8 mouse cellular contexts compared by ENCODE assay signal in genomic region chr10:80350292-80350691, GRCm38 (mm10). TPM values are rescaled to one million over a fixed set of nuclear protein-coding genes. Genes with fewer than 3 reads are reported as not detected.
DNase-seq lines count a peak whose midpoint lies in the region; ATAC-seq and TF ChIP-seq lines count a peak whose summit lies in the region.

No protein-coding gene starts in this region.

- no peak overlapping the region for H3K4me2 ChIP-seq in heart, embryonic 15.5 days
- H3K4me2 ChIP-seq in liver, embryonic 16.5 days (ENCODE audit: low read depth, low read length), result no peak overlapping the region
- no peak overlapping the region for H3K4me2 ChIP-seq in neural tube, embryonic 13.5 days

- peaks cover 97% of the 10 kb centered on the region for H3K27me3 ChIP-seq in heart, embryonic 15.5 days
- peaks cover 69% of the 10 kb centered on the region for H3K27me3 ChIP-seq in liver, embryonic 16.5 days (ENCODE audit: control insufficient read depth, insufficient read depth, low read depth, low read length)
- H3K27me3 ChIP-seq in neural tube, embryonic 13.5 days, result peaks cover 99% of the 10 kb centered on the region
- no peaks in the 10 kb centered on the region for H3K27me3 ChIP-seq in testis, adult 2 months (ENCODE audit: control insufficient read depth, insufficient read depth, low read length)

- H3K4me1 ChIP-seq in heart, embryonic 15.5 days (replicated peaks), result peaks cover 24% of the 10 kb centered on the region
- peaks cover 23% of the 10 kb centered on the region for H3K4me1 ChIP-seq in liver, embryonic 16.5 days (ENCODE audit: control insufficient read depth, low read depth, low read length)
- peaks cover 20% of the 10 kb centered on the region for H3K4me1 ChIP-seq in neural tube, embryonic 13.5 days (replicated peaks)
- H3K4me1 ChIP-seq in testis, adult 2 months (ENCODE audit: control insufficient read depth, insufficient read depth, low read length), result peaks cover 14% of the 10 kb centered on the region

- ATAC-seq in heart, embryonic 15.5 days (replicated peaks; ENCODE audit: insufficient number of reproducible peaks, insufficient read depth, low FRiP score, low read depth), result peak; percentile 73
- peak; percentile 66 for ATAC-seq in liver, embryonic 16.5 days (ENCODE audit: low read depth)
- peak; percentile 80 for ATAC-seq in neural tube, embryonic 13.5 days (ENCODE audit: low read depth)

- no peak overlapping the region for H3K27ac ChIP-seq in heart, embryonic 15.5 days
- no peak overlapping the region for H3K27ac ChIP-seq in liver, embryonic 16.5 days (ENCODE audit: low read length)
- no peak overlapping the region for H3K27ac ChIP-seq in neural tube, embryonic 13.5 days (replicated peaks)
- H3K27ac ChIP-seq in testis, adult 2 months (ENCODE audit: control insufficient read depth, insufficient read depth, low read depth, low read length), result no peak overlapping the region

- DNase-seq in CD8-positive naive resting alpha-beta T cell, adult 2 months (ENCODE audit: low read depth in 2 of 2, low spot score in 2 of 2), result peak; percentile 81 to 86
- peak; percentile 70 for DNase-seq in c-Kit-negative CD71-positive TER-119-positive erythroid progenitor cells, embryonic 14.5 days (ENCODE audit: low read depth, low spot score)
- DNase-seq in fibroblast of lung, adult 2 months (ENCODE audit: low read depth), result peak; percentile 48
- DNase-seq in kidney, postnatal 10 days, result peak; percentile 94

- peak; percentile 93 for TF ChIP-seq CTCF in testis, adult 2 months (IDR thresholded peaks at IDR 0.05; ENCODE audit: control insufficient read depth, insufficient read depth, insufficient replicate concordance, low read depth, low read length)

- H3K9ac ChIP-seq in heart, embryonic 15.5 days, result no peak overlapping the region
- H3K9ac ChIP-seq in liver, embryonic 16.5 days (ENCODE audit: low read depth, low read length), result no peak overlapping the region
- no peak overlapping the region for H3K9ac ChIP-seq in neural tube, embryonic 13.5 days

- TF ChIP-seq POLR2A in testis, adult 2 months (IDR thresholded peaks at IDR 0.05; ENCODE audit: control insufficient read depth, low read depth, low read length), result no peak

- H3K9me3 ChIP-seq in heart, embryonic 15.5 days (replicated peaks), result no peaks in the 10 kb centered on the region
- H3K9me3 ChIP-seq in liver, embryonic 16.5 days (replicated peaks; ENCODE audit: control insufficient read depth, low read length), result no peaks in the 10 kb centered on the region
- H3K9me3 ChIP-seq in neural tube, embryonic 13.5 days, result no peaks in the 10 kb centered on the region

- WGBS in heart, embryonic 15.5 days, result 4% methylated on average over 7 of the region's 7 CpGs
- WGBS in liver, embryonic 16.5 days (ENCODE audit: insufficient replicate concordance), result 1% methylated on average over 7 of the region's 7 CpGs
- WGBS in neural tube, embryonic 13.5 days, result 5% methylated on average over 7 of the region's 7 CpGs

- H3K4me3 ChIP-seq in heart, embryonic 15.5 days, result no peak overlapping the region
- H3K4me3 ChIP-seq in liver, embryonic 16.5 days (ENCODE audit: low read depth, low read length), result no peak overlapping the region
- no peak overlapping the region for H3K4me3 ChIP-seq in neural tube, embryonic 13.5 days
- no peak overlapping the region for H3K4me3 ChIP-seq in testis, adult 2 months (ENCODE audit: control insufficient read depth, low read depth, low read length)

- H3K36me3 ChIP-seq in heart, embryonic 15.5 days, result no peaks in the 10 kb centered on the region
- H3K36me3 ChIP-seq in liver, embryonic 16.5 days (ENCODE audit: control insufficient read depth, insufficient read depth), result no peaks in the 10 kb centered on the region
- H3K36me3 ChIP-seq in neural tube, embryonic 13.5 days, result no peaks in the 10 kb centered on the region
- no peaks in the 10 kb centered on the region for H3K36me3 ChIP-seq in testis, adult 2 months (ENCODE audit: control insufficient read depth, insufficient read depth, low read length)

RNA-seq across cellular contexts. Expression of gene Adamtsl5, which starts 2.1 kb away (rescaled TPM):
- polyA plus RNA-seq in heart, embryonic 15.5 days (2015; fragmentation: Nextera tagmentation; extraction: Ambion mirVana), result 10.9 and 12.7 TPM in 2 replicates
- polyA plus RNA-seq in liver, embryonic 16.5 days (2015; fragmentation: Nextera tagmentation; extraction: Ambion mirVana), result 2.2 and 3.4 TPM in 2 replicates
- 1.6 and 1.8 TPM in 2 replicates for polyA plus RNA-seq in neural tube, embryonic 13.5 days (2015; fragmentation: Nextera tagmentation; extraction: Ambion mirVana)
- 3.3 and 4.1 TPM in 2 replicates for polyA plus RNA-seq in testis, adult 2 months (2012; rRNA removed)

RNA-seq across cellular contexts. Expression of gene Plk5, which starts 6.0 kb away (rescaled TPM):
- polyA plus RNA-seq in heart, embryonic 15.5 days (2015; fragmentation: Nextera tagmentation; extraction: Ambion mirVana), result 0.06 and 0.09 TPM in 2 replicates
- 0.05 and 0.18 TPM in 2 replicates for polyA plus RNA-seq in liver, embryonic 16.5 days (2015; fragmentation: Nextera tagmentation; extraction: Ambion mirVana)
- 1.0 and 1.5 TPM in 2 replicates for polyA plus RNA-seq in neural tube, embryonic 13.5 days (2015; fragmentation: Nextera tagmentation; extraction: Ambion mirVana)
- 1.3 and 1.7 TPM in 2 replicates for polyA plus RNA-seq in testis, adult 2 months (2012; rRNA removed)

RNA-seq across cellular contexts. Expression of gene Reep6, which starts 20.5 kb away (rescaled TPM):
- 1.6 and 3.4 TPM in 2 replicates for polyA plus RNA-seq in heart, embryonic 15.5 days (2015; fragmentation: Nextera tagmentation; extraction: Ambion mirVana)
- 83.9 and 102 TPM in 2 replicates for polyA plus RNA-seq in liver, embryonic 16.5 days (2015; fragmentation: Nextera tagmentation; extraction: Ambion mirVana)
- 3.3 and 4.5 TPM in 2 replicates for polyA plus RNA-seq in neural tube, embryonic 13.5 days (2015; fragmentation: Nextera tagmentation; extraction: Ambion mirVana)
- polyA plus RNA-seq in testis, adult 2 months (2012; rRNA removed), result 698 and 732 TPM in 2 replicates

RNA-seq across cellular contexts. Expression of gene Pcsk4, which starts 21.0 kb away (rescaled TPM):
- 1.3 and 1.5 TPM in 2 replicates for polyA plus RNA-seq in heart, embryonic 15.5 days (2015; fragmentation: Nextera tagmentation; extraction: Ambion mirVana)
- polyA plus RNA-seq in liver, embryonic 16.5 days (2015; fragmentation: Nextera tagmentation; extraction: Ambion mirVana), result 3.5 and 4.0 TPM in 2 replicates
- 2.9 and 3.6 TPM in 2 replicates for polyA plus RNA-seq in neural tube, embryonic 13.5 days (2015; fragmentation: Nextera tagmentation; extraction: Ambion mirVana)
- 324 and 326 TPM in 2 replicates for polyA plus RNA-seq in testis, adult 2 months (2012; rRNA removed)

RNA-seq across cellular contexts. Expression of gene 2310011J03Rik, which starts 30.0 kb away (rescaled TPM):
- polyA plus RNA-seq in heart, embryonic 15.5 days (2015; fragmentation: Nextera tagmentation; extraction: Ambion mirVana), result 32.4 and 36.8 TPM in 2 replicates
- polyA plus RNA-seq in liver, embryonic 16.5 days (2015; fragmentation: Nextera tagmentation; extraction: Ambion mirVana), result 27.9 and 29.0 TPM in 2 replicates
- 27.9 and 30.7 TPM in 2 replicates for polyA plus RNA-seq in neural tube, embryonic 13.5 days (2015; fragmentation: Nextera tagmentation; extraction: Ambion mirVana)
- polyA plus RNA-seq in testis, adult 2 months (2012; rRNA removed), result 11.3 and 13.1 TPM in 2 replicates

Comparison
In these comparisons a context has a peak if more than half of its experiments do, and no peak if none do; other contexts are left out.
1. RNA of gene Reep6, which starts 20.5 kb away (polyA plus RNA-seq): 698 to 732 TPM in testis, adult 2 months and 83.9 to 102 TPM in liver, embryonic 16.5 days; 3.3 to 4.5 TPM in neural tube, embryonic 13.5 days and 1.6 to 3.4 TPM in heart, embryonic 15.5 days; every median in the first group is over 10 times any median in the second.
2. Peak in every context shown above with its lines, with median percentiles within 50 percentile points of each other: DNase-seq and ATAC-seq.